Mouse (Mus musculus) erythroid progenitor cell, adult 5-6 weeks (primary cell): ENCODE data around the gene Dpagt1. TPM values are rescaled to one million over a fixed set of nuclear protein-coding genes. Genes with fewer than 3 reads are reported as not detected.
A peak's percentile ranks its signal among the peaks of the same experiment; 100 is the strongest.
"Not testable (repeated sequence)": the region's sequence is repeated elsewhere in the genome, so short reads cannot be mapped to it uniquely, and the experiment has no call there.

Experiments used
- ATAC-seq: replicated peaks from 2 replicates; pipeline ENCODE4 v1.8.0; 2016; ENCODE audit warnings: moderate number of reproducible peaks, mild to moderate bottlenecking, moderate TSS enrichment, inconsistent platforms; ENCODE audit not compliant: poor library complexity, low FRiP score, severe bottlenecking
- total RNA-seq, 2 experiments: library from RNA; stranded (forward) in 1 of 2; stranded (reverse) in 1 of 2; fragments of 150-400 nt in 1 of 2; fragments of 186-747, 209-891 nt in 1 of 2; gene quantifications; 2 replicates each; pipeline versions ENCODE4 v1.2.3 to v1.2.4; 2015 to 2017; ENCODE audit warnings: low replicate concordance in 2 of 2

Dpagt1 gene
- total RNA-seq, 2 experiments from 2014 or later: 5.4 to 7.8 TPM

- ATAC-seq: no peak
These were observed 8.4 kb upstream of the Dpagt1 start for GRCm38 (mm10) chr9:44317452-44317851.

- no peak for ATAC-seq
These were observed 7.6 kb upstream of the Dpagt1 start for GRCm38 (mm10) chr9:44318076-44318825.

- ATAC-seq: no peak
These were observed 7.1 kb upstream of the Dpagt1 start for GRCm38 (mm10) chr9:44318826-44319095.

GRCm38 (mm10) chr9:44319105-44319886 is 6.5 kb upstream of the Dpagt1 start:
- ATAC-seq: peak; percentile 32

GRCm38 (mm10) chr9:44319887-44320798 is 5.7 kb upstream of the Dpagt1 start, which contains the start of gene C2cd2l:
Gene C2cd2l (minus strand): TSS chr9:44320285.
- peak; percentile 89 for ATAC-seq

GRCm38 (mm10) chr9:44320799-44321133 is 5.1 kb upstream of the Dpagt1 start:
- no peak for ATAC-seq

- ATAC-seq: not testable (repeated sequence)
These were observed 2.2 kb upstream of the Dpagt1 start for GRCm38 (mm10) chr9:44323656-44324055.

GRCm38 (mm10) chr9:44324147-44324546 is 1.7 kb upstream of the Dpagt1 start:
- ATAC-seq: no peak

- ATAC-seq: not testable (repeated sequence)
These were observed 619 bp upstream of the Dpagt1 start for GRCm38 (mm10) chr9:44325032-44325767.

- peak; percentile 79 for ATAC-seq
These were observed 698 bp downstream of the Dpagt1 start for GRCm38 (mm10) chr9:44326371-44327063.

GRCm38 (mm10) chr9:44327064-44327711 is 1.4 kb downstream of the Dpagt1 start:
- ATAC-seq: peak; percentile 56

- ATAC-seq: no peak
These were observed 2.1 kb downstream of the Dpagt1 start for GRCm38 (mm10) chr9:44327926-44328325.

GRCm38 (mm10) chr9:44330736-44331135 is 4.9 kb downstream of the Dpagt1 start:
- ATAC-seq: no peak

GRCm38 (mm10) chr9:44332918-44333638 is 7.3 kb downstream of the Dpagt1 start:
- ATAC-seq: no peak

GRCm38 (mm10) chr9:44334396-44335330 is 8.8 kb downstream of the Dpagt1 start, which contains the start of gene H2afx:
Gene H2afx (plus strand): TSS chr9:44334694.
- ATAC-seq: peak; percentile 77

GRCm38 (mm10) chr9:44335331-44336092 is 9.7 kb downstream of the Dpagt1 start:
- ATAC-seq: peak; percentile 8; the same call in 1 of the 2 replicates
